Mouse (Mus musculus): ENCODE measurements around the gene Lgi1. TPM values are rescaled to one million over a fixed set of nuclear protein-coding genes. Genes with fewer than 3 reads are reported as not detected.

Gene Lgi1
- total RNA-seq, 2 experiments from 2014 or later, result 0.32 to 0.41 TPM

GRCm38 (mm10) chr19:38260346-38260745 lies 4.0 kb upstream of the Lgi1 start:
- DNase-seq, result no peak
- intact Hi-C loops (cut with DNase I), result no loop called here

GRCm38 (mm10) chr19:38261351-38261750 lies 3.0 kb upstream of the Lgi1 start:
- DNase-seq, result peak; percentile 54 to 55

GRCm38 (mm10) chr19:38263829-38264504 lies 369 bp upstream of the Lgi1 start:
- DNase-seq, result peak; percentile 37 to 55
- intact Hi-C loops (cut with DNase I), result no loop called here

More at GRCm38 (mm10) chr19:38261351-38261750, 3.0 kb upstream of the Lgi1 start:
- intact Hi-C loops (cut with DNase I), result no loop called here

- intact Hi-C loops (cut with DNase I), result no loop called here
These were observed 1.4 kb downstream of the Lgi1 start for GRCm38 (mm10) chr19:38265767-38266166.

GRCm38 (mm10) chr19:38267469-38267868 lies 3.1 kb downstream of the Lgi1 start:
- peak; percentile 27 to 42 for DNase-seq
- intact Hi-C loops (cut with DNase I), result no loop called here

More at GRCm38 (mm10) chr19:38265767-38266166, 1.4 kb downstream of the Lgi1 start:
- DNase-seq, result no peak

- intact Hi-C loops (cut with DNase I), result no loop called here
- no peak for DNase-seq
These were observed 6.7 kb downstream of the Lgi1 start for GRCm38 (mm10) chr19:38271071-38271470.

GRCm38 (mm10) chr19:38273820-38274219 lies 9.5 kb downstream of the Lgi1 start:
- intact Hi-C loops (cut with DNase I), result no loop called here
- DNase-seq, result no peak

- DNase-seq, result no peak
- intact Hi-C loops (cut with DNase I), result no loop called here
These were observed 10.5 kb downstream of the Lgi1 start for GRCm38 (mm10) chr19:38274747-38275421.

- intact Hi-C loops (cut with DNase I), result no loop called here
- no peak for DNase-seq
These were observed 11.9 kb downstream of the Lgi1 start for GRCm38 (mm10) chr19:38276226-38276625.

- DNase-seq, result no peak
- intact Hi-C loops (cut with DNase I), result no loop called here
These were observed 15.9 kb downstream of the Lgi1 start for GRCm38 (mm10) chr19:38280242-38280641.

- no peak for DNase-seq
- intact Hi-C loops (cut with DNase I), result no loop called here
These were observed 18.1 kb downstream of the Lgi1 start for GRCm38 (mm10) chr19:38282407-38282806.

- intact Hi-C loops (cut with DNase I), result no loop called here
- no peak for DNase-seq
These were observed 24.2 kb downstream of the Lgi1 start for GRCm38 (mm10) chr19:38288556-38288955.

GRCm38 (mm10) chr19:38291432-38291831 lies 27.1 kb downstream of the Lgi1 start:
- DNase-seq, result no peak
- intact Hi-C loops (cut with DNase I), result no loop called here

- intact Hi-C loops (cut with DNase I), result no loop called here
- peak; percentile 12 to 27 for DNase-seq
These were observed 33.8 kb downstream of the Lgi1 start for GRCm38 (mm10) chr19:38298018-38298626.

GRCm38 (mm10) chr19:38308116-38308515 lies 43.8 kb downstream of the Lgi1 start:
- intact Hi-C loops (cut with DNase I), result no loop called here

GRCm38 (mm10) chr19:38315099-38315498 lies 50.8 kb downstream of the Lgi1 start:
- intact Hi-C loops (cut with DNase I), result no loop called here
- no peak for DNase-seq

More at GRCm38 (mm10) chr19:38308116-38308515, 43.8 kb downstream of the Lgi1 start:
- no peak for DNase-seq

- intact Hi-C loops (cut with DNase I), result no loop called here
These were observed 52.4 kb downstream of the Lgi1 start for GRCm38 (mm10) chr19:38316602-38317313.

GRCm38 (mm10) chr19:38318308-38318707 lies 54.0 kb downstream of the Lgi1 start:
- DNase-seq, result no peak
- intact Hi-C loops (cut with DNase I), result no loop called here

More at GRCm38 (mm10) chr19:38316602-38317313, 52.4 kb downstream of the Lgi1 start:
- DNase-seq, result peak; percentile 27 to 40

- intact Hi-C loops (cut with DNase I), result no loop called here
- DNase-seq, result no peak
These were observed 54.8 kb downstream of the Lgi1 start for GRCm38 (mm10) chr19:38319168-38319567.

- no peak for DNase-seq
- intact Hi-C loops (cut with DNase I), result loop anchor here (10.0 kb wide), 1 partner anchor 236 kb away; no protein-coding TSS in a partner anchor
These were observed 56.4 kb downstream of the Lgi1 start for GRCm38 (mm10) chr19:38320651-38321188.

- intact Hi-C loops (cut with DNase I), result loop anchor here (1.0 to 10.0 kb wide), 2 partner anchors 70 to 239 kb away; no protein-coding TSS in a partner anchor
- DNase-seq, result no peak
These were observed 59.4 kb downstream of the Lgi1 start for GRCm38 (mm10) chr19:38323726-38324125.

All from heart, postnatal 10 days (tissue).